Mouse (Mus musculus): ENCODE results near the gene Trpv4. TPM values are rescaled to one million over a fixed set of nuclear protein-coding genes. Genes with fewer than 3 reads are reported as not detected.

The Trpv4 gene
- polyA plus RNA-seq, 1 experiment from 2014 or later = 0.39 TPM

DNA sequence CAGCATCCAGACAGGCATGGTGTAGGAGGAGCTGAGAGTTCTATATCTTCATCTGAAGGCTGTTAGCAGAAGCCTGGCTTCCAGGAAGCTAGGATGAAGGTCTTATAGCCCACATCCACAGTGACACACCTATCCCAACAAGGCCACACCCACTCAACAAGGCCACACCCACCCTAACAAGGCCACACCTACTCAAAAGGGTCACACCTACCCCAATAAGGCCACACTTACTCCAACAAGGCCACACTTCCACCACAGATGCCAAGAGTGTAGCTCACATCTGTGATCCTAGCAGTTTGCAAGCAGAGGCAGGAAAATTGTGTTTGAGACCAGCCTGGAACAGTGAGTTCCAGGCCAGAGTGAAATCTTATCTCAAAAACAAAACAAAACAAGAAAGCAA, 29.7 kb upstream of the Trpv4 start:
- H3K9me3 ChIP-seq = no peaks in the 10 kb centered on the region
- ATAC-seq = no peak
- H3K36me3 ChIP-seq = no peaks in the 10 kb centered on the region
- no peak overlapping the region for H3K9ac ChIP-seq (replicated peaks)
- H3K4me1 ChIP-seq (replicated peaks) = peaks cover 28% of the 10 kb centered on the region
- H3K4me2 ChIP-seq (replicated peaks) = no peak overlapping the region
- H3K4me3 ChIP-seq (replicated peaks) = no peak overlapping the region
- H3K27ac ChIP-seq = no peak overlapping the region
- no peaks in the 10 kb centered on the region; the same call in 1 of the 2 replicates for H3K27me3 ChIP-seq

- 76% methylated on average over 7 of the region's 7 CpGs for WGBS
- Histone ChIP-seq H3K36me3 (no peaks in the 10 kb centered on the region), H3K4me2 (replicated peaks) (no peak overlapping the region), H3K4me1 (replicated peaks) (peaks cover 30% of the 10 kb centered on the region), H3K9ac (replicated peaks) (no peak overlapping the region), H3K27ac (no peak overlapping the region), H3K4me3 (replicated peaks) (no peak overlapping the region), H3K27me3 (no peaks in the 10 kb centered on the region), H3K9me3 (no peaks in the 10 kb centered on the region)
- no peak for ATAC-seq
Measured at GRCm38 (mm10) chr5:114686726-114687210, 28.5 kb upstream of the Trpv4 start.

- Histone ChIP-seq H3K9me3 (no peaks in the 10 kb centered on the region), H3K27me3 (no peaks in the 10 kb centered on the region), H3K4me3 (replicated peaks) (no peak overlapping the region), H3K4me1 (replicated peaks) (peaks cover 26% of the 10 kb centered on the region), H3K27ac (no peak overlapping the region), H3K9ac (replicated peaks) (no peak overlapping the region), H3K36me3 (no peaks in the 10 kb centered on the region), H3K4me2 (replicated peaks) (no peak overlapping the region)
- WGBS = 96% methylated on average over 5 of the region's 5 CpGs
- ATAC-seq = no peak
Measured at GRCm38 (mm10) chr5:114685986-114686385, 27.8 kb upstream of the Trpv4 start.

DNA sequence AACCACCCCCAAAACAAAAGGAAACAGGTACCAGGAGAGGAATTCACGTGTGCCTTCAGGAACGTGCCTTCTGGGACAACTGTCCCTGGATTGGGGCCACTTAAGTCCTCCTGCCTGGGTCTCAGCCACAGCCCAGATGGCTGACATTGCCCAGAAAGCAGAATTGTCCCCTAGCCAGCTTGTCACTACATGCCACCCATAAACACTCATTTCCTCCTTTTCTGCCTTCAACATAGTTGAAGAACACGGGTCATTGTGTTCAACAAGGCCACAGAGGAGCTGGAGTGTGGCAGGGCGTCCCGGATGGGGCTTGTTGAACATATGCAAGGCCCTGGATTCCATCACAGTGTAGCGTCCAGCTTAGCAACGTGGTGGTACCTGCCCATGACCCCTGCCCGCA, 23.5 kb upstream of the Trpv4 start:
- H3K4me1 ChIP-seq (replicated peaks) = peaks cover 17% of the 10 kb centered on the region
- no peak overlapping the region for H3K9ac ChIP-seq (replicated peaks)
- H3K27me3 ChIP-seq = no peaks in the 10 kb centered on the region
- H3K27ac ChIP-seq = no peak overlapping the region
- ATAC-seq = no peak
- peaks cover 8% of the 10 kb centered on the region for H3K36me3 ChIP-seq
- no peak overlapping the region for H3K4me3 ChIP-seq (replicated peaks)
- no peak overlapping the region for H3K4me2 ChIP-seq (replicated peaks)
- no peaks in the 10 kb centered on the region for H3K9me3 ChIP-seq
- WGBS = 80% methylated on average over 8 of the region's 8 CpGs

GRCm38 (mm10) chr5:114680676-114681285, 22.6 kb upstream of the Trpv4 start:
- Histone ChIP-seq H3K27me3 (no peaks in the 10 kb centered on the region), H3K4me2 (replicated peaks) (no peak overlapping the region), H3K27ac (no peak overlapping the region), H3K9ac (replicated peaks) (0 out of 2 replicates have a peak overlapping the region, but pooled peaks have one; percentile 10), H3K4me1 (replicated peaks) (peaks cover 17% of the 10 kb centered on the region), H3K4me3 (replicated peaks) (no peak overlapping the region), H3K36me3 (peaks cover 17% of the 10 kb centered on the region), H3K9me3 (no peaks in the 10 kb centered on the region)
- 85% methylated on average over 19 of the region's 19 CpGs for WGBS
- no peak for ATAC-seq

- Histone ChIP-seq H3K27me3 (no peaks in the 10 kb centered on the region), H3K4me3 (replicated peaks) (no peak overlapping the region), H3K4me1 (replicated peaks) (peaks cover 17% of the 10 kb centered on the region), H3K27ac (no peak overlapping the region), H3K36me3 (peaks cover 22% of the 10 kb centered on the region), H3K4me2 (replicated peaks) (no peak overlapping the region), H3K9me3 (no peaks in the 10 kb centered on the region), H3K9ac (replicated peaks) (peak overlapping the region; percentile 10; the same call in 1 of the 2 replicates)
- ATAC-seq = no peak
- WGBS = 64% methylated on average over 17 of the region's 17 CpGs
Measured at GRCm38 (mm10) chr5:114679841-114680591, 21.8 kb upstream of the Trpv4 start.

DNA sequence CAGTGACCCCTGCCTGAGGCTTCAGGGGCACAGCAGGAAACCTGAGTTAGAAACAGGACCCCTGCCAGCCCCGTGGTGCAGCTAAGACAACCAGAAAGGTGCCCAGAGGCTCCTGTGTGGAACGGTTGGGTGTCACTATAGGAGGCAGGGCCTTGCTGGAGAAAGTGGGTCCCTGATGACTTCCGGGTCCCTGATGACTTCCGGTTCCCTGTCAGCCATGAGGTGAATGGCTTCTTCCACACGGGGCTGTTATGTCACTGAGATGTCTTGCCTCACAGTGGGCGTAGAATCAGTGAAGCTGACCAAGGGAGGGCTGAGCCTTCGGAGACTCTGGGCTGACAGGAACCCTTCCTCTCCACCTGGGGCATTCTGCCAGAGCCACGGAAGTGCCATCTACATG, 16.4 kb upstream of the Trpv4 start:
- WGBS = 91% methylated on average over 8 of the region's 8 CpGs
- Histone ChIP-seq H3K4me2 (replicated peaks) (no peak overlapping the region), H3K4me1 (replicated peaks) (peaks cover 9% of the 10 kb centered on the region; the same call in 1 of the 2 replicates), H3K9me3 (no peaks in the 10 kb centered on the region), H3K27ac (no peak overlapping the region), H3K9ac (replicated peaks) (no peak overlapping the region), H3K27me3 (no peaks in the 10 kb centered on the region), H3K36me3 (peaks cover 53% of the 10 kb centered on the region), H3K4me3 (replicated peaks) (no peak overlapping the region)
- ATAC-seq = no peak

DNA sequence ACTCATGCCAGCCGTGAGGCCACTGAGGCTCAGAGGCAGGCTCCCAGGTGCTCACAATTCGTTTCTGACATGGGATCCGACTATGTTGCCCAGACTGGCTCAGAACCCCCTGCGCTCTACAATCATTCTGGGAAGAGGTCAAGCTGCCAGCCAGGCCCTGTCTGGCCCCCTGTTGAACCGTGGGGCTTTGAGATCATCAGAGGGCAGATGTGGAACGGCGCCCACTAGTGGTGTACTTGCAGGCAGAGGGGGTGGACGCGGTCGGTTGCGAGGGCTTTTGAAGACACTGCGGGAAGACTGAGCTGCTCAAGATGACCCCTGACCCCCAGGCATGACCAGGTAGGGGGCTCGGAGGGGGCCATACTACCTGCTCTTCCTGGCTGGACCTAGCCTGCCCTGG, 14.9 kb upstream of the Trpv4 start:
- Histone ChIP-seq H3K4me3 (replicated peaks) (no peak overlapping the region), H3K27ac (no peak overlapping the region), H3K4me1 (replicated peaks) (0 out of 2 replicates have a peak, but pooled peaks cover 5% of the 10 kb centered on the region), H3K9ac (replicated peaks) (no peak overlapping the region), H3K36me3 (peaks cover 53% of the 10 kb centered on the region), H3K4me2 (replicated peaks) (no peak overlapping the region), H3K9me3 (no peaks in the 10 kb centered on the region), H3K27me3 (no peaks in the 10 kb centered on the region)
- no peak for ATAC-seq
- WGBS = 83% methylated on average over 13 of the region's 13 CpGs

- Histone ChIP-seq H3K4me2 (replicated peaks) (no peak overlapping the region), H3K4me1 (replicated peaks) (peaks cover 9% of the 10 kb centered on the region; the same call in 1 of the 2 replicates), H3K9me3 (no peaks in the 10 kb centered on the region), H3K36me3 (peaks cover 21% of the 10 kb centered on the region), H3K9ac (replicated peaks) (no peak overlapping the region), H3K27me3 (no peaks in the 10 kb centered on the region), H3K4me3 (replicated peaks) (no peak overlapping the region), H3K27ac (no peak overlapping the region)
- no peak for ATAC-seq
- 90% methylated on average over 5 of the region's 5 CpGs for WGBS
Measured at GRCm38 (mm10) chr5:114669014-114669413, 10.8 kb upstream of the Trpv4 start.

GRCm38 (mm10) chr5:114667228-114667856, 9.1 kb upstream of the Trpv4 start:
- peak; percentile 88 for ATAC-seq
- Histone ChIP-seq H3K9me3 (no peaks in the 10 kb centered on the region), H3K4me1 (replicated peaks) (peaks cover 9% of the 10 kb centered on the region; the same call in 1 of the 2 replicates), H3K4me3 (replicated peaks) (peak overlapping the region; percentile 35), H3K4me2 (replicated peaks) (peak overlapping the region; percentile 57), H3K27ac (peak overlapping the region; percentile 6; the same call in 1 of the 2 replicates), H3K9ac (replicated peaks) (no peak overlapping the region), H3K36me3 (0 out of 2 replicates have a peak, but pooled peaks cover 7% of the 10 kb centered on the region), H3K27me3 (no peaks in the 10 kb centered on the region)
- 4% methylated on average over 36 of the region's 36 CpGs for WGBS

- 0 out of 2 replicates have a peak, but pooled peaks cover 7% of the 10 kb centered on the region for H3K36me3 ChIP-seq
- H3K27ac ChIP-seq = no peak overlapping the region
- H3K27me3 ChIP-seq = no peaks in the 10 kb centered on the region
- H3K4me1 ChIP-seq (replicated peaks) = peaks cover 9% of the 10 kb centered on the region; the same call in 1 of the 2 replicates
- no peak overlapping the region for H3K9ac ChIP-seq (replicated peaks)
- WGBS = 71% methylated on average over 1 of the region's 1 CpGs
- H3K9me3 ChIP-seq = no peaks in the 10 kb centered on the region
- no peak for ATAC-seq
- H3K4me3 ChIP-seq (replicated peaks) = no peak overlapping the region
- no peak overlapping the region for H3K4me2 ChIP-seq (replicated peaks)
Measured at GRCm38 (mm10) chr5:114666659-114667058, 8.4 kb upstream of the Trpv4 start.

DNA sequence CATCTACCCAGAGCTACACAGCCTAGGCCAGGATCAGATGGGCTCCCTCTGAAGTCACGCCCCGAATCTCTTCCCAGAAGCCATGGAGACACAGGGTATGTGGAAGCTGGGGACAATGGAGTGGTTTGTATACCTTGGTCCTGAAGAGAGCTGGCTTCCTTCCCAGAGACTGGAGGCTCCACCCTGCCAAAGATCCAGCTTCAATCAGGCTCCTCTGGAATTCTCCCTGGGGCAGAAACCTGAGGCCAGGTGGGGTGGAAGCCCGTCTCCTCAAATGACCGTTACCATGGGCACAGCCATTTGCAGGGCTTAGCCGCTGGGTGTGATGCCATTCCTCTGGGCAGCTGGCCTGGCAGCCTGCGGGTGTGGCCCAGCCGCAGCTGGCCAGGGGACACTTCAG, 6.5 kb upstream of the Trpv4 start:
- H3K27me3 ChIP-seq = peaks cover 13% of the 10 kb centered on the region
- H3K4me2 ChIP-seq (replicated peaks) = no peak overlapping the region
- H3K4me1 ChIP-seq (replicated peaks) = peaks cover 4% of the 10 kb centered on the region; the same call in 1 of the 2 replicates
- ATAC-seq = no peak
- no peak overlapping the region for H3K4me3 ChIP-seq (replicated peaks)
- no peaks in the 10 kb centered on the region for H3K9me3 ChIP-seq
- no peak overlapping the region for H3K9ac ChIP-seq (replicated peaks)
- H3K36me3 ChIP-seq = no peaks in the 10 kb centered on the region
- WGBS = 85% methylated on average over 7 of the region's 7 CpGs
- no peak overlapping the region for H3K27ac ChIP-seq

All from midbrain, embryonic 13.5 days (tissue).